Mouse (Mus musculus) bone marrow, adult 2 months (tissue): ENCODE measurements around the gene Hist2h2ac.

Experiments used
- CTCF ChIP-seq: fragments of 200-500 bp; IDR thresholded peaks from 2 replicates; pipeline ENCODE4 v1.5.1; 2011; ENCODE audit warnings: low read length, control low read depth; ENCODE audit not compliant: control insufficient read depth, insufficient read depth
- POLR2A ChIP-seq: fragments of 200-500 bp; IDR thresholded peaks from 2 replicates; pipeline ENCODE4 v1.6.1; 2011; ENCODE audit warnings: low read depth, mild to moderate bottlenecking, control low read depth, low read length, borderline replicate concordance; ENCODE audit not compliant: control insufficient read depth

DNA sequence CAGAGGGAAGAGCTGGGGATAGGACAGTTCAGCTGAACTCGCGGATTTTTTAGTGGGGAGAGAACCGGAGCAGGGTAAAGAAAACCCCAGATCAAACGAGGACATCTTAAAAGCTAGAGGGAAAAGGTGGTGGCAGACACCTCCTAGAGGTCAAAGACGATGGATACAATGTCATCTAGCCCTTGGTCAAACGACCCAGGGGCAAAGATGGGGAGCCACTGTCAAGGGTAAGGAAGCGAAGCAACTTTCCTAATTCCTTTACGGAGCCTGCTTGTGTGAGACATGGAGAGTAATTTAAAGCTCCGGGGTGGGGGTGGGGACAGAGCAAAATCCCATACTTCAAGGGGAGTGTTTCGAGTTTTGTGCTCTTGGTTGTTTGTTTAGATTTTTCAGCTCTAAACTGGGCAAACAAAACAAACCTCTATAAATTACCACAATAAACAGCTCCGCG is 1.5 kb downstream of the Hist2h2ac start:
- no peak for TF ChIP-seq POLR2A
- TF ChIP-seq CTCF, result peak; percentile 19; the same call in 1 of the 2 replicates
